Mouse (Mus musculus) megakaryocyte, embryonic 14.5 days (primary cell): ENCODE measurements at regions not wholly inside any gene's neighbourhood (a gene's known extent, or its start where the extent isn't known, plus 50 kb on each side); places are given as distances from the start of the nearest gene placed in this dataset.

ENCODE experiments used
- FLI1 ChIP-seq: IDR thresholded peaks from 2 replicates; pipeline ENCODE4 v1.6.1; 2012; ENCODE audit warnings: low read length, inconsistent platforms, mixed read lengths
- GATA1 ChIP-seq: IDR thresholded peaks from 3 replicates; pipeline ENCODE4 v1.6.1; 2012; ENCODE audit warnings: mixed read lengths, low read length, inconsistent platforms, borderline replicate concordance

GRCm38 (mm10) chr16:70724722-70725284 lies 411.1 kb downstream of the Gbe1 start:
- no peak for TF ChIP-seq FLI1
- TF ChIP-seq GATA1: no peak
